Mouse (Mus musculus) cerebellum, adult 9-10 months (tissue): ENCODE data around the gene Ercc6l2.

ENCODE experiments used
- DNase-seq: peaks from one replicate; pipeline ENCODE4 v3.0.0; 2022

Ercc6l2 gene

DNA sequence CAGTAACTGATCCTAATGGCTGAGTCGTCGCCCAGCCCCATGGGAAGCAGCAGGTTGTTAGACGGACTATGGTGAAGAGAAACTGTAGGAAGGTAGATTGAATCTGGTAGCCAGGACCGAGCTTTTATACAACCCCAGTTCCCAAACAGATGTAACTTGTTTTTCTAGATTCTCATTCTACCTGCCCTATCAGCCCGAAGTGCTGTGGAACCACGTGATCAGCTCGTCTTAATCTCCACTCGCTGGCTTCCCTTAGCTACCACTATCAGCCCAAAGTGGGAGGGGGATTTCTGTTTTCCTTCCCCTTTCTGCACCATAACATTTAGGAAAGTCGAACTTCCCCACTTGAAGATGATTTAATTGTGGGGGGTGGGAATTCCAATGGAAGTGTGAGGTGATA, 121.3 kb downstream of the Ercc6l2 start:
- no peak for DNase-seq

GRCm38 (mm10) chr13:63940257-63940656, 125.2 kb downstream of the Ercc6l2 start:
- DNase-seq = no peak

- DNase-seq = no peak
Measured at GRCm38 (mm10) chr13:63941170-63941569, 126.1 kb downstream of the Ercc6l2 start.

GRCm38 (mm10) chr13:63943605-63944004, 128.6 kb downstream of the Ercc6l2 start:
- DNase-seq = no peak

GRCm38 (mm10) chr13:63944344-63945021, 129.4 kb downstream of the Ercc6l2 start:
- no peak for DNase-seq
